Mouse (Mus musculus): ENCODE results near the gene Lpgat1. TPM values are rescaled to one million over a fixed set of nuclear protein-coding genes. Genes with fewer than 3 reads are reported as not detected.

Lpgat1 gene
- polyA plus RNA-seq, 1 experiment from 2014 or later = 26.4 TPM

DNA sequence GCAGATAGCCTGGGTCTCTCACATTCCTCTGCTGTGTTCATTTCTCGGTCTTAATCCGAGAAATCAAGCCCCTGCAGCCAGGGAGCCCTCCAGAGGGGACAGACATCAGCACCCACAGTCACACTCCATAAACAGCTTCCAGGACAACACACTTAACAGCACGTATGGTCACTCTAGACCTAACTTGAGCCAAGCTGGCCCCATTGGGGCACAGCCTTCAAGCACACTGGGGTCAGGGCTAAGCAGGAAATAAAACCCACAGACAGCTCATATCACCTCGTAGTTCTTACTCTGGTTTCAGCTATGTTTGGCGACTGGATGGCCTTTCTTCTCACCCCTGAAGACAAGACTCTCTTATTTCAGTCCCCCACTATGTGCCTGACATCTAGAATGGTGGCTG lies 87.1 kb downstream of the Lpgat1 start:
- no peaks in the 10 kb centered on the region for H3K36me3 ChIP-seq (ENCODE audit: control insufficient read depth, insufficient read depth, low read length)
- no peak for ATAC-seq (ENCODE audit: insufficient number of reproducible peaks, insufficient read depth, low FRiP score, low read depth)
- H3K27ac ChIP-seq (ENCODE audit: low read length) = no peak overlapping the region
- H3K9me3 ChIP-seq (ENCODE audit: control insufficient read depth, low read depth, low read length) = no peaks in the 10 kb centered on the region
- H3K4me3 ChIP-seq (ENCODE audit: low read depth, low read length) = no peak overlapping the region
- no peak overlapping the region for H3K4me2 ChIP-seq (replicated peaks; ENCODE audit: low read depth, low read length)
- H3K9ac ChIP-seq (replicated peaks; ENCODE audit: low read depth, low read length) = no peak overlapping the region
- no peaks in the 10 kb centered on the region for H3K4me1 ChIP-seq (ENCODE audit: control insufficient read depth, insufficient read depth, low read length)
- no peaks in the 10 kb centered on the region for H3K27me3 ChIP-seq (ENCODE audit: control insufficient read depth, insufficient read depth, low read length)
- 64% methylated on average over 5 of the region's 5 CpGs for WGBS

DNA sequence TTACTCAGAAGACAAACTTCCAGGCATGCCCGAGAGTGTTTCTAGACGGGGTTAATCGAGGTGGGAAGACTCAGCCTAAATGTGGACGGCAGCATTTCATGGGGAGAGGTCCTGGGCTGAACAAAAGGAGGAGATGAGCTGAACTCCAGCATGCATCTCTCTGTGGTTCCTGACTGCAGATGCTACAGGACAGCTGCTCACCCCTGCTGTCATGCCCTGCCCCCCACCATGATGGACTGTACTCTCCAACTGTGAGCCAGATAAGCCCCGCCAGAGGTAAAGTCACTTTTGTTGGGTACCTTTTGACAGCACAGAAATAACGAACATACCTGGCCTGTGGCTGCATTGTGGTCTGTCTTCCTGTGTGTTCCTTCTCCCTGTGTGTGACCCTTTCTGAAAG lies 88.2 kb downstream of the Lpgat1 start:
- Histone ChIP-seq H3K4me2 (replicated peaks; ENCODE audit: low read depth, low read length) (no peak overlapping the region), H3K9me3 (ENCODE audit: control insufficient read depth, low read depth, low read length) (no peaks in the 10 kb centered on the region), H3K27me3 (ENCODE audit: control insufficient read depth, insufficient read depth, low read length) (no peaks in the 10 kb centered on the region), H3K27ac (ENCODE audit: low read length) (no peak overlapping the region), H3K36me3 (ENCODE audit: control insufficient read depth, insufficient read depth, low read length) (no peaks in the 10 kb centered on the region), H3K4me1 (ENCODE audit: control insufficient read depth, insufficient read depth, low read length) (no peaks in the 10 kb centered on the region), H3K4me3 (ENCODE audit: low read depth, low read length) (no peak overlapping the region), H3K9ac (replicated peaks; ENCODE audit: low read depth, low read length) (no peak overlapping the region)
- no peak for ATAC-seq (ENCODE audit: insufficient number of reproducible peaks, insufficient read depth, low FRiP score, low read depth)
- 57% methylated on average over 6 of the region's 6 CpGs for WGBS

DNA sequence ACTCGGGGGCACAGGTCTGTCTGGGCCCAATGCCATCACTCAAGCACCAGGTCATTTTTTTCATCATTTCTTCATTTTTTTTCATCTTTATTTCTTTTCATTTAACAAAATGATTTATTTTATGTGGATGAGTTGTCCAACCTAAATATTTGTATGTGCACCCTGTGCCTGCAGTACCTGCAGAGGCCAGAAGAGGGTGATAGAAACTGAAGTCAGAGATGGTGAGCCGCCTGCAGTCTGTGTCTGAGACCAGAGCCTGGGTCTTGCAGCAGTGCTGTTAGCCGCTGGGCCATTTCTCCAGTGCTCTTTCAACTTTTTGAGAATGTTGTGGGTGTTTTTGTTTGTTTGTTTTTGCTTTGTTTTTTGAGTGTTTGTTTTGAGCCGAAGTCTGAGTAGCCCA lies 89.1 kb downstream of the Lpgat1 start:
- H3K27ac ChIP-seq (ENCODE audit: low read length) = no peak overlapping the region

DNA sequence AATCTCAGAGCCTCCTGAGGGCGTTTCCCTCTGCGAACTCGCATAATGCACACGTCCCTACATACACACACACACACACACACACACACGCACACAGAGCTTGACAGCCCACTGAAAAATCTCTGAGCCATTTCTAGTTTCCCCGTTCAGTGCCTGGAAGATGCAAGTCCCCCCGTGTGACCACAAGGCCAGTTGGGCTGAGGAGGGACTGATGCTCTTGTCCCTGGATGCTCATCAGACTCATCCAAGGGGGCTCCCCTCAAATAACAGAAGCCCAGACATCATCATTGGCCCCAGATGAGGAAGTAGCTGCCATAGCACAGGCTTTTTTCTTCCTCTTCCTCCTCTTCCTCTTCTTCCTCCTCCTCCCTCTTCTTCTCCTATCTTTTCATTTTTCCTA lies 90.3 kb downstream of the Lpgat1 start:
- Histone ChIP-seq H3K36me3 (ENCODE audit: control insufficient read depth, insufficient read depth, low read length) (no peaks in the 10 kb centered on the region), H3K27me3 (ENCODE audit: control insufficient read depth, insufficient read depth, low read length) (no peaks in the 10 kb centered on the region), H3K9me3 (ENCODE audit: control insufficient read depth, low read depth, low read length) (no peaks in the 10 kb centered on the region), H3K4me2 (replicated peaks; ENCODE audit: low read depth, low read length) (no peak overlapping the region), H3K9ac (replicated peaks; ENCODE audit: low read depth, low read length) (no peak overlapping the region), H3K27ac (ENCODE audit: low read length) (no peak overlapping the region), H3K4me3 (ENCODE audit: low read depth, low read length) (no peak overlapping the region), H3K4me1 (ENCODE audit: control insufficient read depth, insufficient read depth, low read length) (no peaks in the 10 kb centered on the region)
- ATAC-seq (ENCODE audit: insufficient number of reproducible peaks, insufficient read depth, low FRiP score, low read depth) = no peak
- 80% methylated on average over 7 of the region's 7 CpGs for WGBS

More for the DNA sequence above, 89.1 kb downstream of the Lpgat1 start:
- ATAC-seq (ENCODE audit: insufficient number of reproducible peaks, insufficient read depth, low FRiP score, low read depth) = no peak
- Histone ChIP-seq H3K9me3 (ENCODE audit: control insufficient read depth, low read depth, low read length) (no peaks in the 10 kb centered on the region), H3K4me1 (ENCODE audit: control insufficient read depth, insufficient read depth, low read length) (no peaks in the 10 kb centered on the region), H3K9ac (replicated peaks; ENCODE audit: low read depth, low read length) (no peak overlapping the region), H3K27me3 (ENCODE audit: control insufficient read depth, insufficient read depth, low read length) (no peaks in the 10 kb centered on the region), H3K36me3 (ENCODE audit: control insufficient read depth, insufficient read depth, low read length) (no peaks in the 10 kb centered on the region), H3K4me2 (replicated peaks; ENCODE audit: low read depth, low read length) (no peak overlapping the region), H3K4me3 (ENCODE audit: low read depth, low read length) (no peak overlapping the region)
- 95% methylated on average over 4 of the region's 4 CpGs for WGBS

DNA sequence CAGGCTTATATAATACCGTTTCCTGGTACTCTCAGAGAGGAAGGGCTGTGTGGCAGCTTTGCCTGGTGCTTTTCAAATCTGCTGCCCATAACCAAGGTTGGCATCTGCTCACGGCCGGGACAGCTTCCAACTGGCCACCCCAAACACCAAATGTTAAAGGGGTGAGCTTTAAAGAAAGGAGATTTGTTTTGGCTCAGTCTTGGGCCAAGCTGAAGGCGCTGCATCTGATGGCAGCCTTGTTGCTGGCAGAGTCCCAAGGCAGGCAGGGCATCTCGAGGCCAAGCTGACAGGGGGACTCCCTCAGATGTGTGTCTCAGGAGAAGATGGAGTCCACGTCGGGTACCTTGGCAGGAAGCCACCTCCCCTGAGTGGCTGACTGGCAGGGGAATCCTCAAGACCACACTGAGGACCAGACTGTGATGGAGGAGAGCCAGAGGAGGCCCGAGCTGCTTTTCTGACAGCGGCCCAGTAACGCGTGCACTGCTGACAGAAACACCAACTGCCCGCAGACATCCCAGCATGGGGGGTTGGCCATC lies 91.1 kb downstream of the Lpgat1 start:
- Histone ChIP-seq H3K4me2 (replicated peaks; ENCODE audit: low read depth, low read length) (no peak overlapping the region), H3K27ac (ENCODE audit: low read length) (no peak overlapping the region), H3K9ac (replicated peaks; ENCODE audit: low read depth, low read length) (no peak overlapping the region), H3K4me1 (ENCODE audit: control insufficient read depth, insufficient read depth, low read length) (no peaks in the 10 kb centered on the region), H3K4me3 (ENCODE audit: low read depth, low read length) (no peak overlapping the region), H3K27me3 (ENCODE audit: control insufficient read depth, insufficient read depth, low read length) (no peaks in the 10 kb centered on the region), H3K9me3 (ENCODE audit: control insufficient read depth, low read depth, low read length) (no peaks in the 10 kb centered on the region), H3K36me3 (ENCODE audit: control insufficient read depth, insufficient read depth, low read length) (no peaks in the 10 kb centered on the region)
- 67% methylated on average over 12 of the region's 12 CpGs for WGBS
- peak; percentile 65; the same call in 1 of the 2 replicates for ATAC-seq (ENCODE audit: insufficient number of reproducible peaks, insufficient read depth, low FRiP score, low read depth)

DNA sequence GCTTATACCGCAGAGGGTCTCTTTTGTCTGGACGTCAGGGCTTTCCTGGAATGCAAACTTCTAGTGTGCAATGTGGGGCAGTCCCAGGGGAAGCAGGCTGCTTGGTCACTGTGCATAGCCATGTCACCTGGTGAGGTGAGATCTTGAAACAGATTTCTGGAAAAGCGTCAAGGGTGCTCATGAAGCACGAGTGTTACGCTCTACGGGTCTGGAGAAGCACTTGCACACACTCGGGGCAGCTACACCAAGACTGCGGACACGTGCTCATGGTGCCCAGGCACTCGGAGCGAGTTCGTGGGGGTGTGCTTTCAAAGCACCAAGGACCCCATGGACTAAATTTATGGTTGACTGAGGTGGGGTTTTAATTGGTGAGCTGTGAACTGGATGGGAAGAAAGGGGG lies 94.1 kb downstream of the Lpgat1 start:
- ATAC-seq (ENCODE audit: insufficient number of reproducible peaks, insufficient read depth, low FRiP score, low read depth) = no peak
- WGBS = 87% methylated on average over 12 of the region's 12 CpGs
- H3K4me2 ChIP-seq (replicated peaks; ENCODE audit: low read depth, low read length) = no peak overlapping the region

DNA sequence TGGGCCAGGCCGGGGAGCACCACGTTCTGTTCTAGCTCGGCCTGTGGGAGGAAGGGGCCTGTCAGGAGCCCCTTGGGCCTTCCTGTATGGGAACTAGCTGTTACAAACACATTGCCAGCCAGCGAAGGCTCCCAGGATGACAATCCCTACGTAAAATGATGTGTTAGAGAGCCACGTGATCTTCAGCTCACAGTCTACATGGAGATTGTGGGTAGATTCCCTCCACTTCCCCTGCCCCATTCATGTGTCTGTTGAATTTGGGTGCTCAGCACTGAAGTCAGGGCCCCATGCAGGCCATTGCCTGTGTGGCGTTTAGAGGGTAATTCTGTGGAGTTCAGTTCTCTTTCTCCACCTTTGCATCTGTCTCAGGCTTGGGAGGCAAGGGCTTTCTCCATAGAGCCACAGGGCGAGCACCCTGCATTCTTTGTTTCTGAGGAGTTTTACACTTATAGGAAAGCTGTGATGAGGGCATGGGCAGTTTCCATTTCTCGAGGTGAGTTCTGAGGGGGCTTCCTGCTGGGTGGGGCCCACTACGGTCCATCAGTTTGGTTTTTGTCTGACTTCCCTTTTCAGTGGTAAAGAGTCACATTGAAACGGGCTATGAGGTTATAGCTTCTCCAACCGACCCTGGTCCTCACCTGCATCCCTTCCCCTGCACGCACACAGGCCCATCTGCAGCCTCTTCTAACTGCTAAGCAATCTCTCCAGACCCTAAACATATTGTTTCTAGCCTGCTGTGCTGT lies 95.5 kb downstream of the Lpgat1 start:
- Histone ChIP-seq H3K9me3 (ENCODE audit: control insufficient read depth, low read depth, low read length) (no peaks in the 10 kb centered on the region), H3K4me3 (ENCODE audit: low read depth, low read length) (no peak overlapping the region), H3K4me1 (ENCODE audit: control insufficient read depth, insufficient read depth, low read length) (no peaks in the 10 kb centered on the region), H3K27me3 (ENCODE audit: control insufficient read depth, insufficient read depth, low read length) (no peaks in the 10 kb centered on the region), H3K27ac (ENCODE audit: low read length) (no peak overlapping the region), H3K9ac (replicated peaks; ENCODE audit: low read depth, low read length) (no peak overlapping the region), H3K4me2 (replicated peaks; ENCODE audit: low read depth, low read length) (no peak overlapping the region), H3K36me3 (ENCODE audit: control insufficient read depth, insufficient read depth, low read length) (no peaks in the 10 kb centered on the region)
- ATAC-seq (ENCODE audit: insufficient number of reproducible peaks, insufficient read depth, low FRiP score, low read depth) = no peak
- 85% methylated on average over 13 of the region's 13 CpGs for WGBS

More for the DNA sequence above, 94.1 kb downstream of the Lpgat1 start:
- Histone ChIP-seq H3K27me3 (ENCODE audit: control insufficient read depth, insufficient read depth, low read length) (no peaks in the 10 kb centered on the region), H3K9ac (replicated peaks; ENCODE audit: low read depth, low read length) (no peak overlapping the region), H3K9me3 (ENCODE audit: control insufficient read depth, low read depth, low read length) (no peaks in the 10 kb centered on the region), H3K4me3 (ENCODE audit: low read depth, low read length) (no peak overlapping the region), H3K27ac (ENCODE audit: low read length) (no peak overlapping the region), H3K36me3 (ENCODE audit: control insufficient read depth, insufficient read depth, low read length) (no peaks in the 10 kb centered on the region), H3K4me1 (ENCODE audit: control insufficient read depth, insufficient read depth, low read length) (no peaks in the 10 kb centered on the region)

DNA sequence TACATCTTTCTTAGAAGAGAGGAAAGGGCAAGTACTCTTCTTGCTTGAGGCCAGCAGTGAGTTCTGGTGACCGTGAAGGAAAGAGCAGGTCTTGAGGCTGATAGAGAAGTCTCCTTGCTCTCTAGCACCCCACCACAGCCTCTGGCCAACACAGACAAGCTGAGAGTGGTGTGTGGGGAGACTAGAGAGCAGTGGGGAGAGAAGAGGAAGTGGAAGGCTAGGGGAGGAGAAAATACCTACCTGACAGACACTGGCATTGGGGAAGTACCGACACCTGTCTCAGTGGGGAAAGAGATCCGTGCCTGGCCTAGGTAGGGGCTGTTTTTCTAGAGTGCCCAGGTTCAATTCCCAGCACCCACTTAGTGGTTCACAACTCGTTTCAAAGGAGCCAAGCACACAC lies 96.6 kb downstream of the Lpgat1 start:
- Histone ChIP-seq H3K4me1 (ENCODE audit: control insufficient read depth, insufficient read depth, low read length) (no peaks in the 10 kb centered on the region), H3K27ac (ENCODE audit: low read length) (no peak overlapping the region), H3K9ac (replicated peaks; ENCODE audit: low read depth, low read length) (no peak overlapping the region), H3K36me3 (ENCODE audit: control insufficient read depth, insufficient read depth, low read length) (no peaks in the 10 kb centered on the region), H3K9me3 (ENCODE audit: control insufficient read depth, low read depth, low read length) (no peaks in the 10 kb centered on the region), H3K4me2 (replicated peaks; ENCODE audit: low read depth, low read length) (no peak overlapping the region), H3K27me3 (ENCODE audit: control insufficient read depth, insufficient read depth, low read length) (no peaks in the 10 kb centered on the region), H3K4me3 (ENCODE audit: low read depth, low read length) (no peak overlapping the region)
- no peak for ATAC-seq (ENCODE audit: insufficient number of reproducible peaks, insufficient read depth, low FRiP score, low read depth)
- WGBS = 84% methylated on average over 4 of the region's 4 CpGs

DNA sequence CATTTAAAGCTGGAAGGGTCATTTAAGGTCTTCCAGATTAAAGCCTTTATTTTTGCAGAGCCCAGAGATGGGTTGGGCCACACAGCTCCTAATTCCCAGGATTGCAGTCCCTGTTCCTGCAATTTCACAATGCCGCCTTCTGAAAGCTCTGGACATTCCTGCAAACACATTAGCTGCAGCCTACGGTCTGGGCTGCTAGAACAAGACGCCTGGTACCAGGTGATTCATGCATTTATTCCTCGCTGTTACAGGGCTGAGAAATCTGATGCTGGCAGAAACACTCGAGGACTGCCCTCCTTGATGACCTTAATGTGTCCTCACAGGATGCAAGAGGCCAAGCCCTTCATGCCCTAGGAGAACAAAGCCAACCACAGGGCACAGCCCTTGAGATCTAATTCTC lies 97.3 kb downstream of the Lpgat1 start:
- H3K36me3 ChIP-seq (ENCODE audit: control insufficient read depth, insufficient read depth, low read length) = no peaks in the 10 kb centered on the region
- no peak overlapping the region for H3K27ac ChIP-seq (ENCODE audit: low read length)
- H3K4me1 ChIP-seq (ENCODE audit: control insufficient read depth, insufficient read depth, low read length) = no peaks in the 10 kb centered on the region
- H3K4me3 ChIP-seq (ENCODE audit: low read depth, low read length) = no peak overlapping the region
- no peaks in the 10 kb centered on the region for H3K9me3 ChIP-seq (ENCODE audit: control insufficient read depth, low read depth, low read length)
- no peak overlapping the region for H3K4me2 ChIP-seq (replicated peaks; ENCODE audit: low read depth, low read length)
- H3K27me3 ChIP-seq (ENCODE audit: control insufficient read depth, insufficient read depth, low read length) = no peaks in the 10 kb centered on the region
- no peak for ATAC-seq (ENCODE audit: insufficient number of reproducible peaks, insufficient read depth, low FRiP score, low read depth)
- 36% methylated on average over 5 of the region's 5 CpGs for WGBS
- H3K9ac ChIP-seq (replicated peaks; ENCODE audit: low read depth, low read length) = no peak overlapping the region
